Mouse (Mus musculus): ENCODE results near the gene Nol8. TPM values are rescaled to one million over a fixed set of nuclear protein-coding genes. Genes with fewer than 3 reads are reported as not detected.

The Nol8 gene
- polyA plus RNA-seq, 1 experiment from 2014 or later, result 15.2 TPM

- Histone ChIP-seq H3K27me3 (ENCODE audit: control insufficient read depth, insufficient read depth, low read depth, low read length) (no peaks in the 10 kb centered on the region), H3K9me3 (ENCODE audit: control insufficient read depth, low read length) (no peaks in the 10 kb centered on the region), H3K36me3 (ENCODE audit: control insufficient read depth, insufficient read depth, low read length) (peaks cover 55% of the 10 kb centered on the region), H3K9ac (ENCODE audit: low read length) (no peak overlapping the region), H3K4me2 (ENCODE audit: low read depth, low read length) (no peak overlapping the region), H3K27ac (ENCODE audit: low read length) (no peak overlapping the region), H3K4me3 (ENCODE audit: low read length) (no peak overlapping the region), H3K4me1 (replicated peaks; ENCODE audit: control insufficient read depth, insufficient read depth, low read length) (no peaks in the 10 kb centered on the region)
- ATAC-seq (ENCODE audit: low read depth), result no peak
- 81% methylated on average over 3 of the region's 3 CpGs for WGBS
Observed at GRCm38 (mm10) chr13:49719310-49719709, 66.4 kb downstream of the Nol8 start.

Other genes with a start within 250 kb of the Nol8 start
- 15.7 and 16.2 TPM in 2 replicates for gene Ippk, start 231.8 kb upstream of the Nol8 start, polyA plus RNA-seq (2015; fragmentation: Nextera tagmentation; extraction: Ambion mirVana)
- gene Tes3-ps, start 159.8 kb upstream of the Nol8 start, polyA plus RNA-seq (2015; fragmentation: Nextera tagmentation; extraction: Ambion mirVana), result 1.2 and 1.9 TPM in 2 replicates
- 1.9 and 2.3 TPM in 2 replicates for gene Ecm2, start 148.3 kb upstream of the Nol8 start, polyA plus RNA-seq (2015; fragmentation: Nextera tagmentation; extraction: Ambion mirVana)
- gene Aspn, start 108.6 kb upstream of the Nol8 start, polyA plus RNA-seq (2015; fragmentation: Nextera tagmentation; extraction: Ambion mirVana), result 49.3 and 51.7 TPM in 2 replicates
- gene Omd, start 70.6 kb upstream of the Nol8 start, polyA plus RNA-seq (2015; fragmentation: Nextera tagmentation; extraction: Ambion mirVana), result 1.8 and 2.0 TPM in 2 replicates
- gene Ogn, start 45.0 kb upstream of the Nol8 start, polyA plus RNA-seq (2015; fragmentation: Nextera tagmentation; extraction: Ambion mirVana), result 131 and 132 TPM in 2 replicates
- gene Cenpp, start 293 bp upstream of the Nol8 start, polyA plus RNA-seq (2015; fragmentation: Nextera tagmentation; extraction: Ambion mirVana), result 33.0 and 33.2 TPM in 2 replicates
- gene Iars, start 29.0 kb downstream of the Nol8 start, polyA plus RNA-seq (2015; fragmentation: Nextera tagmentation; extraction: Ambion mirVana), result 53.7 and 55.1 TPM in 2 replicates
- gene Gm30302, start 145.9 kb downstream of the Nol8 start, polyA plus RNA-seq (2015; fragmentation: Nextera tagmentation; extraction: Ambion mirVana), result not detected in 2 replicates